Mouse (Mus musculus): ENCODE data around the gene Mpz.

Mpz gene

GRCm38 (mm10) chr1:171149974-171150760 lies at the start of gene Mpz, which contains the start of gene Sdhc:
Gene Mpz, plus strand, starts transcription at chr1:171150711.
Gene Sdhc, minus strand, starts transcription at chr1:171150603.
- DNase-seq (ENCODE audit: inconsistent age in 2 of 2, low spot score in 1 of 2) = peak; percentile 96 to 99

- DNase-seq (ENCODE audit: inconsistent age in 2 of 2, low spot score in 1 of 2) = peak in 1 of 2 experiments; percentile 46
These were observed 49.5 kb upstream of the Mpz start for GRCm38 (mm10) chr1:171101033-171101432.

- DNase-seq (ENCODE audit: inconsistent age in 2 of 2, low spot score in 1 of 2) = peak; percentile 91 to 98
These were observed 48.6 kb upstream of the Mpz start for GRCm38 (mm10) chr1:171101733-171102546.

DNA sequence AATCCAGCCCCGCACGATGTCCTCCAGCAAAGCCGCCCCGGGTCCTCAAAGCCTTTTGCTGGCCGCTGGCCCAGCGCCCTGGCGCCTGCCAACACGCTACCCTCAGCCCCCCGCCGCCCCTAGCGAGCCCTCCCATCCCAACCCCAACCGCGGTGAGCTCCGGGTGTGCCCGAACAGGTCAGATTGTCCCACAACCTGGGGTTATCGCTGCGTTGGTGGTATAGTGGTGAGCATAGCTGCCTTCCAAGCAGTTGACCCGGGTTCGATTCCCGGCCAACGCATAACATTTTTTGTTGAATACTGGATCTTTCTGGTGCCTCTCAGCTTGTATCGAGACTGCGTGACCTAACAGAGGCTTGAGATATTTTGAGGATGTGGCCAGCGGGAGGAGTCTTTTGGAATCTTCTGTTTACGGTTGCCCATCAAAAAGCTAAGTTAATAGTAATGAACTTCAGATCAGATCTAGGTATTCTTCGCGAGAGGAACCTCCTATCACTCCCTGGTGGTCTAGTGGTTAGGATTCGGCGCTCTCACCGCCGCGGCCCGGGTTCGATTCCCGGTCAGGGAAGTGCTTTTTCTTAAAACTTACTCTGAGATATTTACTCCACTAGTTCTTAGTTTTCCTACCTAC lies 47.8 kb upstream of the Mpz start:
- DNase-seq (ENCODE audit: inconsistent age in 2 of 2, low spot score in 1 of 2) = peak; percentile 91 to 98

DNA sequence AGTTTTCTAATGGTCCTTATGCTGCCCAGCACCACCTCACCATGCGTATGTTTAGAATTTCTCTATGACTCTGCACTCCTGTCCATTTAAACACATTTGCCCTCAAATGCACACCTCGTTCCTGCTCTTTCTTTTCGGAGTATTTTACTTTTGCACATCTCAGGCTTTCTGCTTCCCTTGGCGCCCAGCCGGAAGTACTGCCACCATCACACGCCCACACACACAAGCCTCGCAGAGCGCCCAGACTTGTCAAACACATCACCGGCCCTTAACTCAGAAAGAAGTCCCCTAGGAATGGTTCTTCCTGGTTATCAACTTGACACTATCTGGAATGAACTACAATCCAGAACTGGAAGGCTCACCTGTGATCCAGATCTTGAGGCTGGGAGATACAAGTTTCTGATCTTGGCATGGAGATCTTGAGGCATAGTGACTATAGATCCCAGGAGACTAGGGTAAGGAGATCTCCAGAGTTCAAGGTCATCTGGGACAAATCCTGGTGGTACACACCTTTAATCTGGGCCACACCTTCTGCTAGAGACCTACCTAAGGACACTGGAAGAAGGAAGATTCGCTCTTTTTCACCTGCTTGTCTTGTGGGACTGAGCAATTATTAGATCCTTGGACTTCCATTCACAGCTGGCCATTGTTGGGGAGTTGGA lies 47.2 kb upstream of the Mpz start:
- DNase-seq (ENCODE audit: inconsistent age in 2 of 2, low spot score in 1 of 2) = no peak

DNA sequence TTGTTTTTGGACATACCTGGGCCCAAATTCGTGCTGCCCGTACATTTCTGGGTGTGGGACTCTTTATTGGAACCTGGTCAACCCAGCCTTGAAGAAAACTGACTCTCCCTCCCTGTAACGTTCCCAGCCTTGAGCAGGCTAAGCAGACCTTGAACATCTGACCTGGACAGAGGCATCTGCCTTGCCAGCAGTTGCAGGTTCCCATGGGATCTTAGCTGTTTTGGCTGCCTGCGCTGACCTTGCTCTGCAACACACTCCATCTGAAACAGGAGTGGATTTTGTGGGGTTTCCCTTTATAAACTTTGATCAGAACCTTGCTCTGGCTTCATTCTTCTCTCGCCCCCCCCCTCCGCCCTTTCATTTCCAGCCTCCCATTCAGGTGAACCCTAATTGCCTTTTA lies 45.3 kb upstream of the Mpz start:
- DNase-seq (ENCODE audit: inconsistent age in 2 of 2, low spot score in 1 of 2) = peak; percentile 74 to 83

DNA sequence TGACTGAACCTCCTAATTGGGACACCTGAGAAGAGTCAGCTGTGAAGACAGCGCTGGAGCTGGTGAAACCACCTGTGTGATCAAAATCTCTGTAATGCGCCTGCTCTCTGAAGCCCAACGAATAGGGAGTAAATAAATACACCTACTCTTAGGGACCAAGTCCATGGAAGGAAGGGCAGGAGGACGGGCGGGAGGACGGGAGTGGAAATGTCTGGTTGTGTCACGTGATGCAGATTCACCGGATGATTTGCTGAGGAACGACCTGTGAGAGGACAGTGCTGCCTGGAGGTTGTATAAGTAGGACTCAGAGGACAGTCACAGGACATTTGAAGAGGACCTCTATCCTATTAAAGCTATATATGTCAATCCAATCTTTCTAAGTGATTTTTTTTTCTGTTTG lies 40.9 kb upstream of the Mpz start:
- DNase-seq (ENCODE audit: inconsistent age in 2 of 2, low spot score in 1 of 2) = no peak

- no peak for DNase-seq (ENCODE audit: inconsistent age in 2 of 2, low spot score in 1 of 2)
These were observed 39.9 kb upstream of the Mpz start for GRCm38 (mm10) chr1:171110659-171111019.

- peak; percentile 95 to 98 for DNase-seq (ENCODE audit: inconsistent age in 2 of 2, low spot score in 1 of 2)
These were observed 39.3 kb upstream of the Mpz start for GRCm38 (mm10) chr1:171111020-171111780.

- DNase-seq (ENCODE audit: inconsistent age in 2 of 2, low spot score in 1 of 2) = peak; percentile 75 to 92
These were observed 38.5 kb upstream of the Mpz start for GRCm38 (mm10) chr1:171111781-171112575.

- peak in 1 of 2 experiments; percentile 51 for DNase-seq (ENCODE audit: inconsistent age in 2 of 2, low spot score in 1 of 2)
These were observed 37.5 kb upstream of the Mpz start for GRCm38 (mm10) chr1:171112986-171113385.

DNA sequence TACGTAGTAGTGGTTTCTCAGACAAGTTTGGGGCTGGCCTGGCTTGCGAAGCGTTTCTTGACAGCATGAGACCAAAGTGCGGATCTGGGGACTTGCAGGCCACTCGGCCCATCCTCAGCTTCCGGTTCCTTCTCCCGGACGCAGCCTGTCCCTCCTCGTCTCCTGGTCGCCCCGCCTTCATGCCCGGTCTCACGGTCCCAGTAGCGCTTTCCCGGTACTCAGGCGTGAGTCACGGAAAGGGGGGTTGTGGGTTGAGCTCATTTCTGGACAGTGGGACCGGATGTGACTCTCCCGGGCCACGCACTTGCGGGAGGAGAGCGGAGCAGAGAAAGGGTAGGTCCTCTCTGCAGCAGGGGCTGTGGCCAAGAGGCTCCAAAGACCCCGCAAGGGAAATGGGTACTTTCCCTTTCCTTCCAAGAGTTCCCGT lies 36.6 kb upstream of the Mpz start, which contains the start of gene Cfap126:
Gene Cfap126, plus strand, starts transcription at position 46 of the 427 bp plus-strand sequence.
- DNase-seq (ENCODE audit: inconsistent age in 2 of 2, low spot score in 1 of 2) = peak; percentile 96 to 97

- no peak for DNase-seq (ENCODE audit: inconsistent age in 2 of 2, low spot score in 1 of 2)
These were observed 34.2 kb upstream of the Mpz start for GRCm38 (mm10) chr1:171116280-171116679.

- DNase-seq (ENCODE audit: inconsistent age in 2 of 2, low spot score in 1 of 2) = peak; percentile 50 to 91
These were observed 32.2 kb upstream of the Mpz start for GRCm38 (mm10) chr1:171118269-171118684.

DNA sequence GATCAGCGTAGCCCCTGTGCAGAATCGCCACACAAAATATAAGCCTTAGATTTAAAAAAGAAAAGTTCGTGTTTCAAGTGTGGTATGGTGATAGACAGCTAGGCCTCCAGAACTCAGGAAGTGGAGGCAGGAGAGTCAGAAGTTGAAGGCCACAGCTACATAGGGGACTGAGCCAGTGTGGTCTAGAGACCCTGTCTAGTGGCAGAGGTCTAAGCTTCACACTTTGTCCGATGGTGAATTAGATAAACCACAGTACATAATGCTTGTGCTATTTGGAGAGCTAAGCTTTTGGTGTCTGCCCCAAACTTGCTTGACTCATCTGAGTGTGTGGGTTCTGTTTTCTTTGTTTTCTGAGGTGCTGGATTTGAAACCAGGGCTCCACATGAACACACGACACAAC lies 31.5 kb upstream of the Mpz start:
- DNase-seq (ENCODE audit: inconsistent age in 2 of 2, low spot score in 1 of 2) = no peak

GRCm38 (mm10) chr1:171119405-171119804 lies 31.1 kb upstream of the Mpz start:
- no peak for DNase-seq (ENCODE audit: inconsistent age in 2 of 2, low spot score in 1 of 2)

DNA sequence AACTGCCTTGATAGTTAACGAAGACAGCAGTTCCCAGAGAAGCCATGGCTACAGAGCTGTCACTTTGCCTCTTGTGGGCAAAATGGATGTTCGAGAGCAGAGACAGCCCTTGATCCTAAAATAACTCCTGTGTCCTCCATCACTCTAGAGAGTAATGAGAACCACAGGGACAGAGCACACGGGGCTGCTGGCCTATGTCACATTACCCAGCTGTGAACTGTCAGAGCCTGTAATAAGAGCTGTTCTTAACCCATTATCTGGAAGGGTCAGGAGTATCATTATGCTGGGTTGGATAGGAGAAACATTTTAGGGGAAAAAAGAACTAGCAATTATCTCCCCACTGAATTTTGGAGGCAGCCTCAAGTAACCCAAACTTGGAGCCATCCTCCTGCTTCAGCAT lies 29.6 kb upstream of the Mpz start:
- no peak for DNase-seq (ENCODE audit: inconsistent age in 2 of 2, low spot score in 1 of 2)

GRCm38 (mm10) chr1:171121839-171122238 lies 28.7 kb upstream of the Mpz start:
- no peak for DNase-seq (ENCODE audit: inconsistent age in 2 of 2, low spot score in 1 of 2)

- DNase-seq (ENCODE audit: inconsistent age in 2 of 2, low spot score in 1 of 2) = peak; percentile 38 to 71
These were observed 27.6 kb upstream of the Mpz start for GRCm38 (mm10) chr1:171122932-171123331.

All from adrenal gland, adult (tissue).